Mouse (Mus musculus) testis, adult 2 months (tissue): ENCODE measurements around the gene Guca2a.

Experiments
- CTCF ChIP-seq: fragments of 200-500 bp; IDR thresholded peaks from 2 replicates; pipeline ENCODE4 v1.5.1; 2012; ENCODE audit warnings: low read depth, mild to moderate bottlenecking, inconsistent platforms, low read length, moderate library complexity; ENCODE audit not compliant: control insufficient read depth, insufficient read depth, insufficient replicate concordance
- POLR2A ChIP-seq: fragments of 200-500 bp; IDR thresholded peaks from 2 replicates; pipeline ENCODE4 v1.6.1; 2012; ENCODE audit warnings: low read depth, mild to moderate bottlenecking, inconsistent platforms, low read length, moderate library complexity; ENCODE audit not compliant: control insufficient read depth

- TF ChIP-seq POLR2A, result no peak
- TF ChIP-seq CTCF, result no peak
These were observed 27.7 kb downstream of the Guca2a start for GRCm38 (mm10) chr4:119665166-119665565.
